Mouse (Mus musculus): ENCODE results near the gene Mastl. TPM values are rescaled to one million over a fixed set of nuclear protein-coding genes. Genes with fewer than 3 reads are reported as not detected.

The Mastl gene
- 0.83 TPM for polyA plus RNA-seq (2017; shearing (Covaris generic))

GRCm38 (mm10) chr2:23155777-23156607 is at the start of gene Mastl, which contains the start of gene Yme1l1:
Gene Mastl, minus strand, starts transcription at chr2:23156024.
Gene Yme1l1, plus strand, starts transcription at chr2:23156369.

GRCm38 (mm10) chr2:23067552-23068369 is 88.1 kb downstream of the Mastl start, which contains the start of gene Acbd5:
Gene Acbd5, plus strand, starts transcription at chr2:23068167.

Other genes with a start within 250 kb of the Mastl start
- 188 TPM for gene Abi1, start 115.8 kb downstream of the Mastl start, polyA plus RNA-seq (2017; shearing (Covaris generic))
- 69.1 TPM for gene Acbd5, start 87.9 kb downstream of the Mastl start, polyA plus RNA-seq (2017; shearing (Covaris generic))
- gene Yme1l1, start 345 bp upstream of the Mastl start, polyA plus RNA-seq (2017; shearing (Covaris generic)), result 82.8 TPM
- gene 4931423N10Rik, start 51.5 kb upstream of the Mastl start, polyA plus RNA-seq (2017; shearing (Covaris generic)), result not detected
- gene Nxph2, start 165.2 kb upstream of the Mastl start, polyA plus RNA-seq (2017; shearing (Covaris generic)), result not detected